Mouse (Mus musculus) adipocyte (in vitro differentiated cells): ENCODE results near the gene Mfsd4b3.
"Not testable (repeated sequence)": the region's sequence is repeated elsewhere in the genome, so short reads cannot be mapped to it uniquely, and the experiment has no call there.

ENCODE experiments used
- DNase-seq: peaks from one replicate; pipeline ENCODE4 v3.0.0-alpha.2; 2016; ENCODE audit warnings: low spot score

Mfsd4b3 gene

DNA sequence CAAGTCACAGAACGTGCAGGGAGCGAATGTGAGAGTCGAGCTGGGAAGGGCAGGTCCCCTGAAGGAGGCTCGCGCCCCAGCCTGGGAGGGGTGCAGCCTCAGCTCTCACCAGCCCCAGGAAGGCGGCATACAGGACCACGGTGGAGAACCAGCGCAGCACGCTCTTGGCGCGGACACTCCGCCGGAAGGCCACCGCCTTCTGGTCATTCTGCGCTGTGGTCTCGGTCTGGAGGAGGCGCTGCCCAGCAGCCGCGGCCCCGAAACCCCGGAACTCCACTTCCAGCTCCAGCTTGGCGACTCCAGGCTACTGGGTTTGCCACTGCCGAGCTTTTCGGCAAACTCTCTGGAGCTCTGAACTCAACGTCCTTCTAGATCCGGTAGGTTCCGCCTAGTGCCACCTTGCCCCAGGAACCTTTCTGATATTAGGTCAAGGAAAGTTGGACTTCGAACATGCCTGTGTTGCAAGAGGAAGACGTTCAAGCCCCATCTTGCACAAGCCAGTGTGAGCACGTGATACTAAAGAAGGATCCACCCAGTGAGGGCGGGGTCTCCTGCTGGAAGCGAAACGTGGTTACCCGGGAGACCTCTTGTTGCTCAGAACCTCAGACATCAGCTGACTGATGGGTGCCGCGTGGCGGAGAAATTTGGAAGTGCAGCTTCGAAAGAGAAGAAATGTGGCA, at the start of gene Mfsd4b3:
Gene Mfsd4b3, minus strand, starts transcription at position 393 of the 680 bp plus-strand sequence.
- DNase-seq, result peak; percentile 98

DNA sequence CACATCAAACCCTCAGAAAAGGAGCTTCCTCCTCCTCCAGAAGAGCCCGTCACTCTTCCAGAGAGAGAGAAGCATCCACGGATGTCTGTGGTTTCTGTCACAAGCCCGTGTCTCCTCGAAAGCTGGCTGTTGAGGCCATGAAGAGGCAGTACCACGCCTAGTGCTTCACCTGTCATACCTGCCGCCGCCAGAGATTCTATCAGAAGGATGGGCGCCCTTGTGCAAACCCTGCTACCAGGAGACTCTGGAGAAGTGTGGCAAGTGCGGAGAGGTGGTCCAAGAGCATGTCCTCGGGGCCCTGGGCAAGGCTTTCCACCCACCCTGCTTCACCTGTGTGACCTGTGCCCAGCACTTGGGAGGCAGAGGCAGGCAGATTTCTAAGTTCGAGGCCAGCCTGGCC, 49.6 kb upstream of the Mfsd4b3 start:
- no peak for DNase-seq

DNA sequence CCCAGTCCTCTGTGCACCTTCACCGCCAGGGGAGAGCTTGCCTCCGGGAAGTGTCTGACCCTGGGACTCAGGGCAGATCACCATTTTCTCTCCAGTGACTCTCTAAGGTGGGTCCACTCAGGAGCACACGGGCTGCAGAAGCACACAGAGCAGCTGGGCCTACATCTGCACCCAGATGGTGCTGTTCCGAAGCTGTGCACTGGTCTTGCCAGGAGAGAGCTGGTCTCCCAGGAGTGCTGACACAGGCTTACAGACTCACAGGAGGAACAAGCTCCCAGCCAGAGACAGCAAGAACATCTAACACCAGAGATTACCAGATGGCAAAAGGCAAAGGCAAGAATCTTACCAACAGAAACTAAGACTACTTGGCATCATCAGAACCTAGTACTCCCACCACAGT, 48.9 kb upstream of the Mfsd4b3 start:
- not testable (repeated sequence) for DNase-seq

DNA sequence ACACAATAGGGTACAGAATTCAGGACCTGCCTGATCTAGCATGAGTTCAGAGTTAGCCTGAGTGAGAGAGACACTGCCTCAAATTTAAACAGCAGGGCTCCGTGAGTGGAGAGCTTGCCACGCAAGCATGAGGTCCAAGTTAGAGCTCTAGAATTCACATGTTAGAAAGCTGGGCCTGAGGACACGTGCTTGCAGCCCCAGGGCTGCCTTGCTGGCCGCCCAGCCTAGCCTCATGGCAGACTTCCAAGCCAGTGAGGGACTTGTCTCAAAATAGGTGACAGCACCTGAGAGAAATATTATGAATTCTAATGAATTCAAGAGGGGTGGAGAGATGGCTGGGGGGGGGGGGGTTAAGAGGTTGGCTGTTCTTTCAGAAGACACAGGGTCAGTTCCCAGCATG, 48.0 kb upstream of the Mfsd4b3 start:
- DNase-seq, result no peak

DNA sequence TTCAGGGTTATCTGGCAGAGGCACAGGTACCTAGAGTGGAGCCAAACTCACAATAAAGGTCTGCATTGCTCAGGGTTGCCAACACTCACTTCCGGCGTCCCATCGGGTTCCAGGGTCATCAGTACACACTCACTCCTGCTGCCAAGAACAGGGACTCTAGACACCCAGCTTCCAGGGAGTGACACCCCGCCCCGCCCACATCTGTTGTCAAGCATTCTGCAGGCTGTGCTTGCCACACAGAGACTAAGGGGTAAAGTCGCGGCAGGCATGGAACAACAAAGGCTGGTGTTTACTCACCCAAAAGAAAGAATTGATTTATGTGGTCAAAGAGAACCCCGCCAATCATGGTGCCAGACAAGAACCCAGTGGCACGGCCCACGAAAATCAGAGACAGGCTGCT, 47.0 kb upstream of the Mfsd4b3 start:
- no peak for DNase-seq

DNA sequence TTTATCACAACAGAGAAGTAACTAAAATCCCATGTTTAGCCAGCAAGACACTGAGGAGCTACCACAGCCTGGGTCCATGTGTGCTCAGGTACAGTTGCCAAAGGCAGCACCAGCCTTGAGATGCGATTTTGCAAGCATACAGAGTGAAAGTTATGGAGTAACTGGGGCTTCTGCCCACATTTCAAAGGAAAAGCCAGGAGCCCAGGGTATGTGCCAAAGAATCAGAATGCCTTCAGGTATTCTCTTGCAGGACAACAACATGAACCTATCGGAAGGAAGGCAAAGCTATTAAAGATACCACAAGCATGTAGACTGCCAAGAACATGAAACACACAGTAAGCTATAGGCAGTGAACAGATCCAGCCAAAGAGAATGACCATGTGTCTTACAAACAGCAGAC, 40.8 kb upstream of the Mfsd4b3 start:
- no peak for DNase-seq

DNA sequence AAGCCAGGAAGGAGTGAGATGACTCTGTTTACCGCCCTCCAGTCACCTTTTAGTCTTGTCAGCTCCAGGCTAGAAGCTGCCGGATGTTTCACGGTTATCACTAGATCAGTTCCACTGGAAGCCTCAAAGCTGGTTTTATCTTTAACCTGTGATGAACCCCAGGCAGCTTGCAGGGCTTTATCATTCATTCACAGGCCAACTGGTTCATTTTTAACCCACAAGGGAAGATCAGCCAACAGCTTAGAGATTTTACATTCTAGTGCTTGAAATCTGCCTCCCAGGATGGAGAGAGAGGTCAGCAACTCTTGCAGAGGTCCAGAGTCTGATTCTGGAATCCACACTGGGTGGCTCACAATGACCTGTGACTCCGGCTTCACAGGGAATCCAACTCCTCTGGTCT, 31.2 kb upstream of the Mfsd4b3 start:
- DNase-seq, result no peak

DNA sequence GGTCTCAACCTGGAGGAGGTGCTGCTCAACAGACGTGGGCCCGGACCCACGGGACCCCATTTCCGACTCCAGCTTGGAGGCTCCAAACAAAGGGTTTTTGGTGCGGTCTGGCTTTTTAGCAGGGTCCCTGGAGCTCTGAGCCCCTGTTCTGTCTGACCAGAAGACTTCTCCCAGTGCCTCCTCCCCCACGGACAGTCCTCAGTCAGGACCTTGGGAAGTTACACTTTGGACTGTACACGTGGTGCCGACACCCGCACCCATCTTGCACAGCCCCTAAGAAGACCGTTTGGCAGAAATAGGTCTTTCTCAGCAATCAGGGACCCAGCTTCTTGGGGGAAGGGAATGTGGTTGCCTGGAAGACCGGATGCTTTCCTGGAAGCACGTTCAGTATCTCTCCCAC, 26.5 kb upstream of the Mfsd4b3 start, which contains the start of gene Mfsd4b5:
Gene Mfsd4b5, minus strand, starts transcription at position 181 of the 400 bp plus-strand sequence.
- no peak for DNase-seq

DNA sequence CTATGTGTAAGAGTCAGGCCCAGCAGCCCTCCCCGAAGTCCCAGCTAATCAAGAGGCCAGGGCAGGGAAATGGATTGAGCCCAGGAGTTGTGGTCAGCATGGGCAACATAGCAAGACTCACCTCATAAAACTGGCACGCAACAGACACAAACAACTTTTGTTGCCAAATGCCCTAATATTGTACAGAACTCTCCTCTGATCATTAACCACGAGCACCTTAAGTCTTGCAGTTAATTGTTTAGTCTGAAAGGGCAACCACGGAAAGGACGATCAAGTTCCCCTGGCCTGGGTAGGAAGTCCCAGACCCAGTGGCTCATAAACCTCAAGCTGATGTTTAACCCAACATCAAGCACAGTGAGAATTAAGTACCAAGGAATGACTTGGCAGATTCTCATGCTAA, 22.7 kb upstream of the Mfsd4b3 start:
- DNase-seq, result no peak

DNA sequence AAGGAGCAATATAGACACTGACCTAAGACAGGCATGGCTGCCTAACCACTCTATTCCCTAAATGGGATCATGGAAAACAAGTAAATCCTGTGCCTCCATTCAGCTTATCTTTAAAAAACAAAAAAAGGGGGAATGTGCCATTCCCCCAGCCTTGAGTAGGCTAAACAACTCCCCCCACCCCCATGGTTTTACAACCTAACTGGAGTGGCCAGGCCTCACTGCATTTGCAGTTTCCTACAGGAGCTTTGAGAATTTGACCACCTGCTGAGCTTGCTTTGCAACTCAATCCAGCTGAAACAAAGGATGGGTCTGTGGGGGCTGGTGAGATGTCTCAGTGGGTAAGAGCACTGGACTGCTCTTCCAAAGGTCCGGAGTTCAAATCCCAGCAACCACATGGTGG, 18.3 kb upstream of the Mfsd4b3 start:
- DNase-seq, result no peak

DNA sequence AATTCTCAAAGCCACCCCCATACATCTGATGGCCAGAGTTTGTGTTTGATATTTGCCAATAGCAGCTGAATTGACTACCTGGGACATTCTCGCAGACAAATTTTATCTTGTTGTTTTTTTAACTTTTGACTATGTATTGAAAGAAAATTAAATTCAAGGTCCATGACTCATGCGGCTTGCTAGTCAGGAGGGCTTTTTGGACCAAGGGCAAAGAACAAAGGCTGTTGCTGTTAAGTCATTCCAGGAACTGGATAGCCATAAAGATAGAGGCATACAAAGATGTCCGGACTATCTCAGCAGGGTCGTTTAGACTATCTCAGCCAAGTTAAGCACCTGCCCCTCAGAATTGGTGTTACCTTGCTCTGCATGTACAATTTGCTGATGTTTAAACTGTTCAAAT, 17.4 kb upstream of the Mfsd4b3 start:
- DNase-seq, result no peak

DNA sequence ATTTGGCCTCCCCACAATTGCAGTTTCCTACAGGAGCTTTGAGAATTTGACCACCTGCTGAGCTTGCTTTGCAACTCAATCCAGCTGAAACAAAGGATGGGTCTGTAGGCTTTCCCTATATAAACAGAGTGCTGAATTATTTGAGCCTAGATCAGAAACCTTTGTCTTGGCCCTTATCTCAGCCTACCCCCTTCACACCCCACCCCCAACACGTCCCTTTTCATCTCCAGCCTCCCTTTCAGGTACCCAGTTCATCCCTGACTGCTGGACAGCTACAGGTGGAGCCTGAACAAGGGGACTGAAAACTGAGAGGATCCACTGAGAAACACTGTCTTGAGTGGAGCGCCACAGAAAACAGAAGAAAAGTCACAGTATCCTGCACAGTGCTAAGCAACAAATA, 15.8 kb upstream of the Mfsd4b3 start:
- DNase-seq, result no peak

DNA sequence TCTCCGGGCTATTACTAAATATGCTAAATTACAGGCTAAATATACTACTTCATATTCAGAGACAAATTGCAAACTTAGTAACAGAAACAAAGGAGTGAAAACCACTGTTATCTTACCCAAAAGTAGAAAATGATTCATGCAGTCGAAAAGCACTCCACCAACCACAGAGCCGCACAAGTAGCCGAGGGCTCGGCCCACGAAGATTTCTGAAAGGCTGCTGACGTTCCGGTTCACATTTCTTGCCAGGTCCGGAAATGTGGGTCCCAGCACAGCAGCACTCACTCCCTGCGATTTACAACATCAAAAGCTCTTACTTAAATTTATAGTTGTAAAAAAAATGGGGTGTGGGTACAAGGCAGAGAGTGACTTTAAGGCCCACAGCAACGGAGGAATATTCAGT, 15.0 kb upstream of the Mfsd4b3 start:
- no peak for DNase-seq

DNA sequence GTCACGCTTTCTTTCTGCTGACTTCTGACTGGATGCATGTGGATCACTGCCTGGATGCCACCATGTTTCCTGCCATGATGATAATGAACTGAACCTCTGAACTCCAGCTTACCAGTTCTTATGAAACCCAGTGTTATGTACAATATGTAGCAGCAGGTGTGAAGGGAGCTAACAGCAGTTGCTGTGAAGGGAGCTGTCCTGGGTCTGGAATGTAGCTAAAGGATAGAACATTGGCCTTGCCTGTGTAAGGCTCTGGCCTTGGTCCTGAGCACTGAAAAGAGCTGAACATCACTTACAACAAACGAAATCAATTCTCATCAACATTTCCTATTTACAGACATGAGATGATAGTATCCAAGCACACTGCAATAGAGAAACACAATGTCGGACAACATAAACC, 7.6 kb upstream of the Mfsd4b3 start:
- DNase-seq, result peak; percentile 63

DNA sequence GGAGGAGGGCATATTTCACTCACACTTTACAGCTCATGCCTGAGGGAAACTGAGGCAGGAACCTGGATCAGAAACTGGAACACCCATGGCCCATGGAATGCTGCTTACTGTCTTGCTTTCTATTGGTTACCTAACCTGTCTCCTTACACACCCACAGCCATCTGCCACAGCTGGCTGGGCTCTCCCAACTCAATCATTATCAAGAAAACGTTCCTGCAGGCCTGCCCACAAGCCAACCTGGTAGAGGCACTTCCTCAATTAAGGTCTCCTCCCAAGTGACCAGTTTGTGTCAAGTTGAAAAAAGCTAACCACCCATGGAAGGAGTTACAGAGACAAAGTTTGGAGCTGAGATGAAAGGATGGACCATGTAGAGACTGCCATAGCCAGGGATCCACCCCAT, 2.0 kb upstream of the Mfsd4b3 start:
- DNase-seq, result no peak

DNA sequence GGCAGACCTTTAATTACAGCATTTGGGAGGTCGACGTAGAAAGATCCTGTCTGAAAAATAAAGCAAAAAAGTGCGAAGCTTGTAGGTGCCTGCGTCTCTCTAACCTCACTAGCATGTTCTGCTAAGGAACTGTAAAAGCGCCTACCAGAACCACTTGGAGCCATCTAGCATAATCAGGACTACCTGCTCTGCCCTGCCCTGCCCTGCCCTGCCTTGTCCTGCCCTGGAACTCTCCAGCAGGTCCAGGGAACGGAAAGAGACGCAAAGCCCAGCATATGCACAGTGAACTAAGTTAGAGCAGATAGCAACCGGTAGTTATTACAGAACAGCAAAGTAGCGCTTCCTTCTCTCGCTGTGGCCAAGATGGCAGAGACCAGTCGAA, 479 bp upstream of the Mfsd4b3 start:
- DNase-seq, result no peak

DNA sequence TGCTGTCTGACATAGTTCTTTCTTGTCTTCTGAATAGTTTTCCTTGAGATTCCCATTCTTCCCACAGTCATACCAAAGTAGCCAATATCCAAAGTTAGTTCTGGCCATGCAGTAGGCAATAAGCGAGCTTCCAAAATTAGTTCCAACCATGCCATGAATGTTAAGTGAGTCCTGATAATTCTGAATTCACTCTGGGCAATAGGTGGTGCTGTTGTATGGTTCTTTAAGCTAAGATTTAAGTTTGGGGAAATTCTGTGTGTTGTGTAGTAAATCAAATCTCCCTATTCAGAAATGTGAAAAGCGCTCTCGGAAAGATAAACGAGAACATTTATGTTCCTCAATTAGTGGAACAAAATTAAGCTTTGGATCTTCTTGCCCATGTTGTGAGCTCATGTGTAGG, 1.7 kb downstream of the Mfsd4b3 start:
- peak; percentile 53 for DNase-seq

DNA sequence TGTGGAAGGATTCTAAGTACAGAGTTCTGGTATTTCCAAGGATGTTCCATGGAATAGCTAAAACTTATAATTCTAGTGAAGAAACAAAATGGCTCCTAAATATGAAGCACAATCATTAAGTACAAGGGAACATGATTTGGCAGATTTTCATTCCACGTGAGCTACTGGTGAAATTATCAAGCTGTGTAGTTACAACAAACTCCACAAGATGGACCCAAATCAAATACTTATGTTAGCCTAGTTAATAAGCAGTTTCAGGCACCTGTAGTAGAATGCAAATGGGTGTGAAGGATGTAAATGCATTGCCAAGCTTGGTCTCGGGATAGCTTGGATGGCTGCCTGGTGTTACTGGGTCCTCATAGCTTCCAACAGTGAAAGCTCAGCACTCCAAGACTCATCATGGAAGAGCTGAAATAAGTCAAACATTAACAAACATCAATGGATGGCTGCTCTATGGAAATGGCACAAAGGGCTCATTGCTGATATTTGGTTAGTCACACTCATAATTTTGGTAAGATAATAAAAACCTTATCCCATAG, 3.5 kb downstream of the Mfsd4b3 start:
- peak; percentile 15 for DNase-seq

DNA sequence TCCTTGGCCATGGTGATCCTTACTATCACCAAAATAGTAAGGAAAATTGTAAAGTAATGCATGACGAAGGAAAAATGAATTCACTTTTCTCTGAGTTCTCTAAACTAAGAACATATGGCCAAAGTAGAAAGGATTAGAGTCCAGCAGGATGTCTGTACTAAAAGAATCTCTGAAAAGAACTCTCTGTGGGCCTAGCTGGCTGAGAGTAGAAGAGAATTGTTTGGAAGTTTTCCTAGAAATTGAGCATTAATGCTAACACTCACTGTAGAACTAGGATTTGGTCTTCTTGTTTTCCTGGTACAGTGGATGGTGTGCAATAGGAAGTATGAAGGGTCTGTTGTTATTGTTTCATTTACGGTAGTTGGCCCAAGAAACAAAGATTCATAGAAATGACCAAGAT, 4.8 kb downstream of the Mfsd4b3 start:
- no peak for DNase-seq

DNA sequence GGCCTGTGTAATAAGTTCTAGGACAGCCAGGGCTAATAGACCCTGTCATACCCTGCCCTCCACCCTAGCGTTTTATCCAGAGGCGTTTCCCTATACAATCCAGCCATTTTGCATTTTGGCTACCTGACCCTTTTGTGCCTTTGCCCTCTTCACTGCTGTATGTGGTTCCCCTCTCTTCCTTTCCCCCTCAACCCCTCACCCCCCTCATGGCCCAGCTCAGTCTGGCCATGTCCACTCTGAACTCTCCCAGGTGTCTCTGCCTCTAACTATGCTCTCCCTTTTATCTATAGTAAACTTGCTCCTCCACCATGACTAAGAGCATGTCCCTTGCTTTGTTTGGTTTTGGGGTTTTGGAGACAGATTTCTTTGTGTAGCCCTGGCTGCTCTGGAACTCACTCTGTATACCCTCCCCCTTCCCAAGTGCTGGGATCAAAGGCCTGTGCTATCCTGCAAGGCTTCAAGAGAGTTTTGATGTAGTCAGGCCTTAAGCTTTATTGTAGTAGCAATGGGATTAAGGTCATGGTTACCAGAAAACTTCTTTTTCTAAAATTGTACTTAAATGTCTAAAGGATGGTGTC, 10.5 kb downstream of the Mfsd4b3 start:
- no peak for DNase-seq

DNA sequence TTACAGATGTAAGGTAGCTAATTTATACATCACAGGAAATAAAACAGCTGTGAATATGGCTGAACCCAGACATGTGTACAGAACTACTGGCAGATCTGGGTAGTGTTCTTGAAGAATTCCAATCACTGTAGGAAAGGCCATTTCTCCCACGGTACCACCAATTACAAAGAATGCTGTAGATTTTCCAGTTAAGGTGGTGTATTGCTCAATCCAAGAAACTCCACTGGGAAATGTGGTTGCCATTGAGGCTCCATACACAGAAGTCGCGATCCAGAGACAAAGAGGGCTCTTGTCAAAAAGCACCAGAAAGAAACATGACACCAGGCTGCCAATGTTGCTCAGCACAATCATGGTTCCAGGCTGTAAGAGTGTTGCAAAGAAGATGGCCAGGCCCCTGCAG, 12.8 kb downstream of the Mfsd4b3 start:
- not testable (repeated sequence) for DNase-seq

DNA sequence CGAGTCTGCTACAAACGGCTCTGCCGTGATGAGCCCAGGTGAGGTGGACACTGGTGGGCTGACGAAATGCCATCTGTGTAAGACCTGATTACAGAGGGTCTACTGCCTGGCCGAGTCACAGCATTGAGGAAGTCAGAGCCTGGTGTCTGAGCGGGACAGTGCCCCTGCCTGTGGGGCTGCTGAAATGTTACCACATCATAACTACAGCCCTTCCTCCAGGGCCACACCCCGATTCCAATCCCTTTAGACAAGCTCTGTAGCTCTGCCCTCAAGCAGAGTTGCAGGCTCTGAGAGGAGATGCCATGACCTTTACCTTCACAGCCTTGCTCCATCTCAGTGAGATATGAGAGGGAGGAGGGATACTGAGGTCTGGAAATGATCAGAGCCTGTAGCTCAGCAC, 23.4 kb downstream of the Mfsd4b3 start:
- no peak for DNase-seq

DNA sequence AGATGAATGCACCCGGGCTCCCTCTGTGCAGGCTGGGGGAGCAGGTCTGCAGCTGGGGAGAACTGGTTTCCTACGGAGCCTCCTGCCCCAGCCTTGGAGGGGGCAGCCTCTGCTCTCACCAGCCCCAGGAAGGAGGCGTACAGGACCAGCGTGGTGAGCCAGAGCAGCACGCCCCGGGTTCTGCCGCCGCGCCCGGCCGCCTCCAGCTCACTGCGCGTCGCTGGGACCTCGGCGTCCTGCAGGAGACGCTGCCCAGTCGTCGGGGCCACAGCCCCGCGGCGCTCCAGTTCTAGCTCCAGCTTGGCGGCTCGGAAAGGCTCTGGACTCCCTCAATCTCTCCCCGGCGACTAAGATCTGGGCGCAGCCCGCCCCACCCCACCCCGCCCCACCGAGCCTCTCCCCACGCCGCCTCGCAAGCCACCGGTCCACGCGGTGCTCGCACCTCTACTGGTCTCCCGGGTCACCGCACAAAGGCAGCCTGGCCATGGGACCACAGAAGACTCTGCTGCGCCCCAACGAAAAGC, 33.3 kb downstream of the Mfsd4b3 start, which contains the start of gene Mfsd4b2:
Gene Mfsd4b2, minus strand, starts transcription at position 308 of the 524 bp plus-strand sequence.
- DNase-seq, result no peak

DNA sequence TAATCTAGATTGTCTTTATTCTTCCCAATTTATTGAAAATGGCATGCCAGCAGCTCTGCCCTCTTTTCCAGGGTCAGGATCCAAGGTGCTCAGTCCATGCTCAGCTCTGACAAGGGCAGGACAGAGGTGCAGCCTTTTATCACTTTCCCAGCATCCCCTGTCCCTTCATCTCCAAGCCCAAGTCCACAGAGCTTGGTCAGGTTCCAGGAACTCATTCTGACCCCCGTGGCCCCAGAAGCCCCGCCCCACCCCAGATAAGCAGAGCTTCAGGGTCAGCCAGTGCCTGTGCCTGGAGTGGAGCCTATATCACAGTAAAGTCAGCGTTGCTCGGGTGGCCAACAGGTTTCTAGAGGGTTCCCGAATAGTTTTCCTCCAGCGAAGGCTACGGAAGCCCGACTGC, 35.4 kb downstream of the Mfsd4b3 start:
- DNase-seq, result not testable (repeated sequence)
